Mouse (Mus musculus) lung, postnatal 0 days (tissue): ENCODE measurements at regions not wholly inside any gene's neighbourhood (a gene's known extent, or its start where the extent isn't known, plus 50 kb on each side); places are given as distances from the start of the nearest gene placed in this dataset.

Experiments used
- ATAC-seq: fragments of 200-750 bp; cut with Nextera tagmentation; 2 replicates; pipeline ENCODE4 v1.8.0; 2017; ENCODE audit warnings: moderate library complexity
- DNase-seq: peaks from one replicate; pipeline ENCODE4 v3.0.0-alpha.2; 2016; ENCODE audit warnings: low spot score
- H3K27ac ChIP-seq: fragments of 300-500 bp; sonication (generic); 2 replicates; pipeline ENCODE4 v1.5.1; 2014; ENCODE audit warnings: antibody characterized with exemption, mild to moderate bottlenecking, low read length, mixed read lengths
- H3K27me3 ChIP-seq: fragments of 300-500 bp; sonication (generic); replicated peaks from 2 replicates; pipeline ENCODE4 v1.6.1; 2014; ENCODE audit warnings: low read length, mixed read lengths; ENCODE audit not compliant: insufficient read depth
- H3K36me3 ChIP-seq: fragments of 300-500 bp; sonication (generic); 2 replicates; pipeline ENCODE4 v1.6.1; 2014; ENCODE audit warnings: low read length, mixed read lengths; ENCODE audit not compliant: insufficient read depth
- H3K4me1 ChIP-seq: fragments of 300-500 bp; sonication (generic); 2 replicates; pipeline ENCODE4 v1.6.1; 2014; ENCODE audit warnings: antibody characterized with exemption, low read depth, low read length, mixed read lengths; ENCODE audit not compliant: insufficient read depth
- H3K4me2 ChIP-seq: fragments of 300-500 bp; sonication (generic); replicated peaks from 2 replicates; pipeline ENCODE4 v1.6.1; 2014; ENCODE audit warnings: low read depth, mild to moderate bottlenecking, low read length, moderate library complexity, mixed read lengths
- H3K4me3 ChIP-seq: fragments of 300-500 bp; sonication (generic); 2 replicates; pipeline ENCODE4 v1.5.1; 2014; ENCODE audit warnings: low read depth, low read length
- H3K9ac ChIP-seq: fragments of 300-500 bp; sonication (generic); replicated peaks from 2 replicates; pipeline ENCODE4 v1.6.1; 2014; ENCODE audit warnings: low read depth, mild to moderate bottlenecking
- H3K9me3 ChIP-seq: fragments of 300-500 bp; sonication (generic); 2 replicates; pipeline ENCODE4 v1.6.1; 2016; ENCODE audit warnings: low read length, mixed read lengths
- CTCF ChIP-seq: IDR thresholded peaks from 2 replicates; pipeline ENCODE4 v1.5.1; 2016; ENCODE audit warnings: antibody characterized with exemption, mild to moderate bottlenecking
- EP300 ChIP-seq: IDR thresholded peaks from 2 replicates; pipeline ENCODE4 v1.6.1; 2016; ENCODE audit warnings: antibody characterized with exemption, mild to moderate bottlenecking, control low read depth
- WGBS: fragments of 180-500 bp; shearing (Covaris S2); extraction: QIAGEN DNeasy Blood & Tissue Kit; methylation state at CpG from one replicate; pipeline ENCODE4 v1.1.7; 2014; 5-methylcytosine and 5-hydroxymethylcytosine counted together

- no peak overlapping the region for H3K4me2 ChIP-seq
- DNase-seq (no peak), ATAC-seq (no peak)
- H3K4me1 ChIP-seq = no peaks in the 10 kb centered on the region
- WGBS = 75% methylated on average over 9 of the region's 9 CpGs
- TF ChIP-seq EP300 = no peak
- TF ChIP-seq CTCF = no peak
- H3K27me3 ChIP-seq = no peaks in the 10 kb centered on the region
- H3K9me3 ChIP-seq = no peaks in the 10 kb centered on the region
- H3K36me3 ChIP-seq = no peaks in the 10 kb centered on the region
- no peak overlapping the region for H3K4me3 ChIP-seq
- no peak overlapping the region for H3K27ac ChIP-seq
- no peak overlapping the region for H3K9ac ChIP-seq
These were observed 299.1 kb upstream of the Atp5g3 start for GRCm38 (mm10) chr2:74210210-74210609.

- Histone ChIP-seq H3K27ac (no peak overlapping the region), H3K4me2 (no peak overlapping the region), H3K27me3 (no peaks in the 10 kb centered on the region), H3K9ac (no peak overlapping the region), H3K9me3 (no peaks in the 10 kb centered on the region), H3K4me3 (no peak overlapping the region), H3K4me1 (no peaks in the 10 kb centered on the region), H3K36me3 (no peaks in the 10 kb centered on the region)
- TF ChIP-seq CTCF (no peak), EP300 (no peak)
- WGBS = 75% methylated on average over 3 of the region's 3 CpGs
- DNase-seq (no peak), ATAC-seq (no peak)
These were observed 298.3 kb upstream of the Atp5g3 start for GRCm38 (mm10) chr2:74209421-74209917.

DNA sequence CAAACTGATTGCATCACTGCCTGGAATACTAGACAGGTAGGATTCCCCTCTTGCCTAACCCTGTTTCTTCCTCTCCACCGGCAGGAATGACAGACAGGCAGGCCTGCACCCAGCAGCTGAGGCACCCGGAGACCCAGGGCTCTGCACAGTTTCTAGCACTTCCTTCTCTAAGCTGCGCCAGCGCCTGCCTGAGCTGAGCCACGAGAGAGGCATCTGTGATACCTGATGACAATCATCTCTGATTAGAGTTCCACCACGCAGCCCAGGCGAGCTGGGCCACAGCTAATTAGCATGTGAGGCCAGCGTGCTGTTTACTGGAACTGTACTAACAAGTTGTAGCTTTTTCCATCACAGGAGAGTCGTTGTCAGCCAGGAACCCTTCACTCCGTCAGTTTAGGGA, 296.3 kb upstream of the Atp5g3 start:
- Histone ChIP-seq H3K27ac (no peak overlapping the region), H3K9ac (no peak overlapping the region), H3K4me1 (no peaks in the 10 kb centered on the region), H3K4me2 (no peak overlapping the region), H3K36me3 (no peaks in the 10 kb centered on the region), H3K27me3 (no peaks in the 10 kb centered on the region), H3K9me3 (no peaks in the 10 kb centered on the region), H3K4me3 (no peak overlapping the region)
- TF ChIP-seq EP300 = no peak
- no peak for TF ChIP-seq CTCF
- 49% methylated on average over 10 of the region's 10 CpGs for WGBS
- ATAC-seq (no peak), DNase-seq (no peak)

- WGBS = 66% methylated on average over 3 of the region's 3 CpGs
These were observed 291.6 kb upstream of the Atp5g3 start for GRCm38 (mm10) chr2:74202776-74203175.

DNA sequence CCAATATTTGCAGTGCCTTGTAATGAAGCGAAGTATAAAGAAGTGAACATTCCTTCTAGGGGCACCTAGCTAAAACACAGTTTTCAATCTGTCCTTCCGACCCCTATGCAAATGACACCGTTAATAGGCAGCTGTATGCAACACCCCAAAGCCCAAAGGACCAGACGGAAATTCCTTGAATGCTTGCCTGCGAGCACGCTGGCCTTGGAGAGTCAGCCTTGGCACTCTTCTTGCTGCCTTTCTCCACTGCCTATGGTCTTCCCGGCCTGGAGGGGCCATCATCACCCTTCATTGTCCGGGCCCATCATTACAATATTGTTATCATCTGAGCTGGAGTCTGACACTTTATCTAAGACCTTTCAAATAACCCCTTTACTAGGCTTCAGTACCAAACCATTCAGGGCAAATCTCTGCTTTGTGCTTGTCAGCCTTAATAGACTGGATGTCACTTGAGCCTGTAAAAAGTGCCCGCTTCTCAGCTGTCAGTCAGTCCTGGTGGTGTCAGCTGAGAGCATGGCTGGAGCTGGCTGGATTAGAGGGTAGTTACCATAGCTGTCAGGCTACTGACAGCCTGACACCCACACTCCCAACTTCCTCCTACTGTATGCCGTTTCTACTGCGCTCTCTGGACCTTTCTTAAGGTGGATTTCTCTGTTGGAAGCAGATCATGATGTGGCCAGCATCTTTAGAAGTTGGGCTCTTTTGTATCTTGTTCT, 290.6 kb upstream of the Atp5g3 start:
- no peaks in the 10 kb centered on the region for H3K9me3 ChIP-seq
- 38% methylated on average over 11 of the region's 11 CpGs for WGBS
- H3K4me3 ChIP-seq = no peak overlapping the region
- TF ChIP-seq CTCF (no peak), EP300 (no peak)
- no peaks in the 10 kb centered on the region for H3K27me3 ChIP-seq
- ATAC-seq = no peak
- no peak overlapping the region for H3K4me2 ChIP-seq
- H3K4me1 ChIP-seq = 0 out of 2 replicates have a peak, but pooled peaks cover 4% of the 10 kb centered on the region
- H3K27ac ChIP-seq = no peak overlapping the region
- H3K9ac ChIP-seq = no peak overlapping the region
- no peaks in the 10 kb centered on the region for H3K36me3 ChIP-seq
- DNase-seq = no peak

More at GRCm38 (mm10) chr2:74202776-74203175, 291.6 kb upstream of the Atp5g3 start:
- TF ChIP-seq CTCF (no peak), EP300 (no peak)
- Histone ChIP-seq H3K4me1 (0 out of 2 replicates have a peak, but pooled peaks cover 4% of the 10 kb centered on the region), H3K36me3 (no peaks in the 10 kb centered on the region), H3K4me3 (no peak overlapping the region), H3K27me3 (no peaks in the 10 kb centered on the region), H3K9ac (no peak overlapping the region), H3K9me3 (no peaks in the 10 kb centered on the region), H3K27ac (no peak overlapping the region), H3K4me2 (no peak overlapping the region)
- ATAC-seq (no peak), DNase-seq (no peak)

DNA sequence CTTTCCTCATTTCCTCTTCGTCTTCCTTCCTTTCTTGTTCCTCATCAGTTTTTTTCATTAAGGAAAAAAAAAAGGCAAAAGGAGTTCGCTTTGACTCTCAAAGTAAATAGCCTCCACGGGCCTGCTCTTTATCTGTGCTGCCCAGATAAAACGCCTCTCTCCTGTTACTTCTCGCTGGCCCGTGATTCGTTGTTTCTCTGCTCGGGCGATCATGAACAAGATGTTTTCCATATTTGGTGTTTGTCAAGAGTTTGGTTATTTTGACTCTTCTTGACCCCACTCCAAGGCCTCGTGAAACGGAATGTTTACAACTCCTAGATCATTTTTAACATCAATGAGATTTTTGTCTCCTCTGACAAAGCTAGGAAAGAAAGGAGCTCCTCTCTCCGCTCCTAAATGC, 288.4 kb upstream of the Atp5g3 start:
- Histone ChIP-seq H3K27ac (no peak overlapping the region), H3K9me3 (no peaks in the 10 kb centered on the region), H3K36me3 (no peaks in the 10 kb centered on the region), H3K9ac (no peak overlapping the region), H3K27me3 (no peaks in the 10 kb centered on the region), H3K4me1 (0 out of 2 replicates have a peak, but pooled peaks cover 4% of the 10 kb centered on the region), H3K4me3 (no peak overlapping the region), H3K4me2 (0 out of 2 replicates have a peak overlapping the region, but pooled peaks have one; percentile 5)
- ATAC-seq (no peak), DNase-seq (no peak)
- no peak for TF ChIP-seq EP300
- no peak for TF ChIP-seq CTCF
- 10% methylated on average over 12 of the region's 12 CpGs for WGBS
